Mouse (Mus musculus) forebrain, embryonic 10.5 days (tissue): Measurements from ENCODE around the gene Acap3. TPM values are rescaled to one million over a fixed set of nuclear protein-coding genes. Genes with fewer than 3 reads are reported as not detected.

Experiments used
- DNase-seq: peaks from one replicate; pipeline ENCODE4 v3.0.0-alpha.2; 2017; ENCODE audit warnings: low spot score; ENCODE audit errors: extremely low spot score
- H3K27ac ChIP-seq: fragments of 300-500 bp; sonication (generic); 2 replicates; pipeline ENCODE4 v1.5.1; 2016; ENCODE audit warnings: mild to moderate bottlenecking
- H3K27me3 ChIP-seq: fragments of 300-500 bp; sonication (generic); 2 replicates; pipeline ENCODE4 v1.6.1; 2016; ENCODE audit warnings: mild to moderate bottlenecking; ENCODE audit not compliant: poor library complexity, severe bottlenecking
- H3K36me3 ChIP-seq: fragments of 300-500 bp; sonication (generic); replicated peaks from 2 replicates; pipeline ENCODE4 v1.6.1; 2016; ENCODE audit warnings: mild to moderate bottlenecking, moderate library complexity
- H3K4me1 ChIP-seq: fragments of 300-500 bp; sonication (generic); 2 replicates; pipeline ENCODE4 v1.6.1; 2016
- H3K4me3 ChIP-seq: fragments of 300-500 bp; sonication (generic); 2 replicates; pipeline ENCODE4 v1.5.1; 2016; ENCODE audit warnings: mild to moderate bottlenecking, moderate library complexity
- H3K9me3 ChIP-seq: fragments of 300-500 bp; sonication (generic); 2 replicates; pipeline ENCODE4 v1.6.1; 2016; ENCODE audit warnings: mild to moderate bottlenecking, moderate library complexity
- WGBS: fragments of 180-500 bp; shearing (Covaris S2); methylation state at CpG from one replicate; pipeline ENCODE4 v1.1.7; 2016; 5-methylcytosine and 5-hydroxymethylcytosine counted together
- polyA plus RNA-seq: library from polyadenylated mRNA; unstranded; fragments of >200 nt; fragmentation: Nextera tagmentation; extraction: Ambion mirVana; gene quantifications from 2 replicates; pipeline ENCODE4 v1.2.1, GENCODE M21; 2016

Gene Acap3
- polyA plus RNA-seq, 1 experiment from 2014 or later: 24.5 TPM

GRCm38 (mm10) chr4:155892017-155892416, 395 bp downstream of the Acap3 start:
- peak overlapping the region; percentile 95 for H3K27ac ChIP-seq
- H3K36me3 ChIP-seq: peaks cover 46% of the 10 kb centered on the region
- no peaks in the 10 kb centered on the region for H3K27me3 ChIP-seq
- H3K4me3 ChIP-seq: peak overlapping the region; percentile 94
- peak; percentile 82 for DNase-seq
- whole genome bisulfite sequencing: under 1% methylated on average over 56 of the region's 56 CpGs
- peaks cover 50% of the 10 kb centered on the region for H3K4me1 ChIP-seq
- H3K9me3 ChIP-seq: no peaks in the 10 kb centered on the region

GRCm38 (mm10) chr4:155892438-155893211, 1.0 kb downstream of the Acap3 start:
- H3K4me1 ChIP-seq: peaks cover 50% of the 10 kb centered on the region
- 7% methylated on average over 37 of the region's 37 CpGs for WGBS

GRCm38 (mm10) chr4:155893212-155893690, 1.6 kb downstream of the Acap3 start:
- peaks cover 50% of the 10 kb centered on the region for H3K4me1 ChIP-seq
- H3K36me3 ChIP-seq: peaks cover 42% of the 10 kb centered on the region
- H3K9me3 ChIP-seq: no peaks in the 10 kb centered on the region
- peak overlapping the region; percentile 94 for H3K4me3 ChIP-seq
- peak overlapping the region; percentile 95; the same call in 1 of the 2 replicates for H3K27ac ChIP-seq
- H3K27me3 ChIP-seq: no peaks in the 10 kb centered on the region
- no peak for DNase-seq
- WGBS: 76% methylated on average over 8 of the region's 8 CpGs

More at GRCm38 (mm10) chr4:155892438-155893211, 1.0 kb downstream of the Acap3 start:
- H3K27me3 ChIP-seq: no peaks in the 10 kb centered on the region
- no peaks in the 10 kb centered on the region for H3K9me3 ChIP-seq
- H3K36me3 ChIP-seq: peaks cover 44% of the 10 kb centered on the region
- H3K4me3 ChIP-seq: peak overlapping the region; percentile 94
- DNase-seq: peak; percentile 45
- peak overlapping the region; percentile 95 for H3K27ac ChIP-seq

GRCm38 (mm10) chr4:155894311-155894881, 2.8 kb downstream of the Acap3 start:
- no peaks in the 10 kb centered on the region for H3K9me3 ChIP-seq
- H3K27me3 ChIP-seq: no peaks in the 10 kb centered on the region
- 38% methylated on average over 8 of the region's 8 CpGs for WGBS
- H3K27ac ChIP-seq: no peak overlapping the region
- peak overlapping the region; percentile 94; the same call in 1 of the 2 replicates for H3K4me3 ChIP-seq
- DNase-seq: no peak
- H3K36me3 ChIP-seq: peaks cover 42% of the 10 kb centered on the region
- H3K4me1 ChIP-seq: peaks cover 50% of the 10 kb centered on the region

- H3K4me3 ChIP-seq: 0 out of 2 replicates have a peak overlapping the region, but pooled peaks have one; percentile 94
- DNase-seq: no peak
- H3K27ac ChIP-seq: no peak overlapping the region
- peaks cover 46% of the 10 kb centered on the region for H3K4me1 ChIP-seq
- no peaks in the 10 kb centered on the region for H3K27me3 ChIP-seq
- WGBS: 58% methylated on average over 6 of the region's 6 CpGs
- peaks cover 42% of the 10 kb centered on the region for H3K36me3 ChIP-seq
- H3K9me3 ChIP-seq: no peaks in the 10 kb centered on the region
These were observed 3.6 kb downstream of the Acap3 start for GRCm38 (mm10) chr4:155895216-155895615.

GRCm38 (mm10) chr4:155895826-155896225, 4.2 kb downstream of the Acap3 start:
- no peak overlapping the region for H3K4me3 ChIP-seq
- H3K9me3 ChIP-seq: no peaks in the 10 kb centered on the region
- DNase-seq: no peak
- H3K27me3 ChIP-seq: no peaks in the 10 kb centered on the region
- peaks cover 48% of the 10 kb centered on the region for H3K36me3 ChIP-seq
- 94% methylated on average over 4 of the region's 4 CpGs for WGBS
- H3K4me1 ChIP-seq: peaks cover 40% of the 10 kb centered on the region
- H3K27ac ChIP-seq: no peak overlapping the region

- Histone ChIP-seq H3K4me1 (peaks cover 35% of the 10 kb centered on the region), H3K27me3 (no peaks in the 10 kb centered on the region), H3K27ac (no peak overlapping the region), H3K36me3 (peaks cover 55% of the 10 kb centered on the region), H3K9me3 (no peaks in the 10 kb centered on the region), H3K4me3 (no peak overlapping the region)
- 98% methylated on average over 12 of the region's 12 CpGs for WGBS
- no peak for DNase-seq
These were observed 4.8 kb downstream of the Acap3 start for GRCm38 (mm10) chr4:155896461-155896860.

GRCm38 (mm10) chr4:155898318-155898717, 6.7 kb downstream of the Acap3 start:
- H3K9me3 ChIP-seq: no peaks in the 10 kb centered on the region
- H3K36me3 ChIP-seq: peaks cover 73% of the 10 kb centered on the region
- no peak for DNase-seq
- H3K4me1 ChIP-seq: peaks cover 22% of the 10 kb centered on the region
- 96% methylated on average over 2 of the region's 2 CpGs for WGBS
- H3K27ac ChIP-seq: no peak overlapping the region
- no peaks in the 10 kb centered on the region for H3K27me3 ChIP-seq
- H3K4me3 ChIP-seq: no peak overlapping the region

GRCm38 (mm10) chr4:155899355-155899754, 7.7 kb downstream of the Acap3 start:
- Histone ChIP-seq H3K4me1 (peaks cover 12% of the 10 kb centered on the region), H3K4me3 (no peak overlapping the region), H3K27ac (no peak overlapping the region), H3K9me3 (no peaks in the 10 kb centered on the region), H3K27me3 (no peaks in the 10 kb centered on the region), H3K36me3 (peaks cover 84% of the 10 kb centered on the region)
- WGBS: 97% methylated on average over 7 of the region's 7 CpGs
- peak; percentile 7 for DNase-seq

- Histone ChIP-seq H3K27ac (no peak overlapping the region), H3K4me3 (no peak overlapping the region), H3K9me3 (no peaks in the 10 kb centered on the region), H3K4me1 (no peaks in the 10 kb centered on the region), H3K27me3 (no peaks in the 10 kb centered on the region), H3K36me3 (peaks cover 97% of the 10 kb centered on the region)
- WGBS: 88% methylated on average over 3 of the region's 3 CpGs
- DNase-seq: no peak
These were observed 9.6 kb downstream of the Acap3 start for GRCm38 (mm10) chr4:155901205-155901604.

- Histone ChIP-seq H3K36me3 (peaks cover 86% of the 10 kb centered on the region), H3K27me3 (no peaks in the 10 kb centered on the region), H3K4me3 (no peak overlapping the region), H3K4me1 (no peaks in the 10 kb centered on the region), H3K27ac (no peak overlapping the region), H3K9me3 (no peaks in the 10 kb centered on the region)
- no peak for DNase-seq
- WGBS: 94% methylated on average over 13 of the region's 13 CpGs
These were observed 11.6 kb downstream of the Acap3 start for GRCm38 (mm10) chr4:155903246-155903645.

GRCm38 (mm10) chr4:155904318-155905102, 12.9 kb downstream of the Acap3 start:
- whole genome bisulfite sequencing: 93% methylated on average over 13 of the region's 13 CpGs
- H3K9me3 ChIP-seq: no peaks in the 10 kb centered on the region
- 0 out of 2 replicates have a peak overlapping the region, but pooled peaks have one; percentile 5 for H3K4me3 ChIP-seq
- no peaks in the 10 kb centered on the region for H3K27me3 ChIP-seq
- peak; percentile 13 for DNase-seq
- H3K4me1 ChIP-seq: no peaks in the 10 kb centered on the region
- H3K36me3 ChIP-seq: peaks cover 74% of the 10 kb centered on the region
- no peak overlapping the region for H3K27ac ChIP-seq
